10 mouse cellular contexts compared by ENCODE assay signal in the genomic region with DNA sequence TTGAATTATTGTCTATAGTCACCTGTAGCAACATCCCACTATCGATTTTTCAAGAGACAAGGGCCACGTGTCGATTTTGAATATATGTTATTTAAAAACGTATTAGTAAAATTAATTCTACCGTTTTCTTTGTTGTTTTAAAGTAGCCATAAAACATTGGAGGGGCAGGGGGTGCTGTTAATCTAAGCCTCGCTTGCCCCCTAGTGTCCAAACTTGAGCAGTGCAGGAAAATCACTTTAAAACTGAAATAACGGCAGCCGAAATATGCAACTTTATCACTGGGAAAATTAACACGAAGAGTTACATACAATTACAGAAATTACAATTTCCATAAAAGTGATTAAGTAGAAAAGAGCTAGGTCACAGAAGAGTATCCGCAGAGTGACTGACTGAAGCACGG. TPM values are rescaled to one million over a fixed set of nuclear protein-coding genes. Genes with fewer than 3 reads are reported as not detected.
DNase-seq lines count a peak whose midpoint lies in the region; ATAC-seq and TF ChIP-seq lines count a peak whose summit lies in the region.
"Had no signal": no experiment of that assay in that cellular context is flagged by ENCODE, and none has a peak within 500 bp of the region (broad histone marks: within the 10 kb centered on the region; RNA-seq: fewer than 3 reads in every experiment).

No protein-coding gene starts in this region.

- ATAC-seq in inflammation-experienced regulatory T-cells, adult 6 months = no peak

- TF ChIP-seq POLR2A in small intestine, adult 2 months (IDR thresholded peaks at IDR 0.05; ENCODE audit: low read depth, low read length) = no peak

- peak; percentile 4 to 58 for DNase-seq in heart, adult 18-20 months
- DNase-seq in heart, embryonic 10.5 days (ENCODE audit: low spot score) = no peak
- peak; percentile 50 for DNase-seq in A20 (ENCODE audit: low read depth, low spot score)
- DNase-seq in NIH3T3 (ENCODE audit: low read depth) = peak; percentile 76
- peak; percentile 24 for DNase-seq in forelimb bud, embryonic 11.5 days (ENCODE audit: low read depth, low spot score)
- DNase-seq in left cerebral cortex, postnatal 25 days (ENCODE audit: low spot score in 2 of 2) = peak; percentile 36 to 48

- H3K4me1 ChIP-seq in heart, embryonic 10.5 days = no peaks in the 10 kb centered on the region
- H3K4me1 ChIP-seq in small intestine, adult 2 months (ENCODE audit: control insufficient read depth, insufficient read depth, insufficient read length, low read length) = no peaks in the 10 kb centered on the region
- H3K4me1 ChIP-seq: embryonic facial prominence, embryonic 12.5 days; limb, embryonic 15.5 days had no signal

- peak; percentile 30; the same call in 1 of the 2 replicates for TF ChIP-seq CTCF in small intestine, adult 2 months (IDR thresholded peaks at IDR 0.05; ENCODE audit: extremely low read depth, insufficient read length, insufficient replicate concordance, low read depth, low read length)

- 23% methylated on average over 11 of the region's 11 CpGs for WGBS in heart, embryonic 10.5 days
- WGBS in small intestine, adult 2 months = 12% methylated on average over 11 of the region's 11 CpGs

- no peak overlapping the region for H3K4me3 ChIP-seq in heart, embryonic 10.5 days
- no peak overlapping the region for H3K4me3 ChIP-seq in small intestine, adult 2 months (ENCODE audit: low read depth, low read length)
- H3K4me3 ChIP-seq: embryonic facial prominence, embryonic 12.5 days; limb, embryonic 15.5 days had no signal

- H3K36me3 ChIP-seq in heart, embryonic 10.5 days = no peaks in the 10 kb centered on the region
- H3K36me3 ChIP-seq in small intestine, adult 2 months (ENCODE audit: control insufficient read depth, insufficient read depth, low read length) = no peaks in the 10 kb centered on the region
- H3K36me3 ChIP-seq: embryonic facial prominence, embryonic 12.5 days; limb, embryonic 15.5 days had no signal

- H3K9me3 ChIP-seq in heart, embryonic 10.5 days = no peaks in the 10 kb centered on the region
- H3K9me3 ChIP-seq: embryonic facial prominence, embryonic 12.5 days; limb, embryonic 15.5 days had no signal

- no peak overlapping the region for H3K27ac ChIP-seq in heart, embryonic 10.5 days
- H3K27ac ChIP-seq in small intestine, adult 2 months (ENCODE audit: insufficient read depth, low read depth, low read length) = no peak overlapping the region
- H3K27ac ChIP-seq: embryonic facial prominence, embryonic 12.5 days; limb, embryonic 15.5 days had no signal

- H3K27me3 ChIP-seq in heart, embryonic 10.5 days (ENCODE audit: insufficient read depth, poor library complexity, severe bottlenecking) = peaks cover 4% of the 10 kb centered on the region; the same call in 1 of the 2 replicates
- no peaks in the 10 kb centered on the region for H3K27me3 ChIP-seq in small intestine, adult 2 months (ENCODE audit: control insufficient read depth, insufficient read depth, low read length)
- H3K27me3 ChIP-seq: embryonic facial prominence, embryonic 12.5 days had no signal

- intact Hi-C loops in left cerebral cortex, postnatal 25 days (cut with DNase I) = loop anchor here (5.0 kb wide), 4 partner anchors 573 to 1948 kb away; no protein-coding TSS in a partner anchor

RNA-seq across cellular contexts. Expression of gene Fam19a4, which starts 55.2 kb away (rescaled TPM):
- not detected for total RNA-seq in heart, adult 18-20 months (2021)
- polyA plus RNA-seq in heart, embryonic 10.5 days (2016; fragmentation: Nextera tagmentation; extraction: Ambion mirVana) = 0.11 TPM in 1 of 2 replicates, not detected in the other
- total RNA-seq in left cerebral cortex, postnatal 25 days (2021) = under 1 TPM; 0.73 to 0.85 TPM
- polyA plus RNA-seq in small intestine, adult 2 months (2012; rRNA removed) = not detected in 2 replicates
- not detected for polyA plus RNA-seq in inflammation-experienced regulatory T-cells, adult 6 months (2017; shearing (Covaris generic))
